Mouse (Mus musculus) embryonic facial prominence, embryonic 14.5 days (tissue): Measurements from ENCODE around the gene C130032M10Rik. TPM values are rescaled to one million over a fixed set of nuclear protein-coding genes. Genes with fewer than 3 reads are reported as not detected.

Source experiments
- ATAC-seq: fragments of 200-750 bp; cut with Nextera tagmentation; 2 replicates; pipeline ENCODE4 v1.8.0; 2017; ENCODE audit warnings: low read depth, moderate number of reproducible peaks, moderate TSS enrichment
- DNase-seq: peaks from one replicate; pipeline ENCODE4 v3.0.0-alpha.2; 2015; ENCODE audit warnings: low spot score
- H3K27ac ChIP-seq: fragments of 300-500 bp; sonication (generic); replicated peaks from 2 replicates; pipeline ENCODE4 v1.5.1; 2014; ENCODE audit warnings: low read depth, mild to moderate bottlenecking, low read length, moderate library complexity
- H3K27me3 ChIP-seq: fragments of 300-500 bp; sonication (generic); replicated peaks from 2 replicates; pipeline ENCODE4 v1.6.1; 2014; ENCODE audit warnings: low read length; ENCODE audit not compliant: control insufficient read depth, insufficient read depth
- H3K36me3 ChIP-seq: fragments of 300-500 bp; sonication (generic); 2 replicates; pipeline ENCODE4 v1.6.1; 2014; ENCODE audit warnings: low read length, mixed read lengths; ENCODE audit not compliant: control insufficient read depth, insufficient read depth
- H3K4me1 ChIP-seq: fragments of 300-500 bp; sonication (generic); 2 replicates; pipeline ENCODE4 v1.6.1; 2014; ENCODE audit warnings: antibody characterized with exemption, low read length; ENCODE audit not compliant: control insufficient read depth, insufficient read depth
- H3K4me2 ChIP-seq: fragments of 300-500 bp; sonication (generic); 2 replicates; pipeline ENCODE4 v1.6.1; 2014; ENCODE audit warnings: low read depth, mild to moderate bottlenecking, low read length, moderate library complexity, mixed read lengths
- H3K4me3 ChIP-seq: fragments of 300-500 bp; sonication (generic); 2 replicates; pipeline ENCODE4 v1.5.1; 2014; ENCODE audit warnings: low read depth, mild to moderate bottlenecking, low read length
- H3K9ac ChIP-seq: fragments of 300-500 bp; sonication (generic); 2 replicates; pipeline ENCODE4 v1.6.1; 2014; ENCODE audit warnings: low read depth, mild to moderate bottlenecking, low read length, moderate library complexity, mixed read lengths
- H3K9me3 ChIP-seq: fragments of 300-500 bp; sonication (generic); 2 replicates; pipeline ENCODE4 v1.6.1; 2016; ENCODE audit warnings: low read length; ENCODE audit not compliant: control insufficient read depth
- WGBS: fragments of 180-500 bp; shearing (Covaris S2); extraction: QIAGEN DNeasy Blood & Tissue Kit; methylation state at CpG from one replicate; pipeline ENCODE4 v1.1.7; 2014; 5-methylcytosine and 5-hydroxymethylcytosine counted together
- polyA plus RNA-seq: library from polyadenylated mRNA; unstranded; fragments of >200 nt; fragmentation: Nextera tagmentation; extraction: Ambion mirVana; gene quantifications from 2 replicates; pipeline ENCODE4 v1.2.1, GENCODE M21; 2014

The C130032M10Rik gene
- polyA plus RNA-seq, 1 experiment from 2014 or later = 1.4 TPM

DNA sequence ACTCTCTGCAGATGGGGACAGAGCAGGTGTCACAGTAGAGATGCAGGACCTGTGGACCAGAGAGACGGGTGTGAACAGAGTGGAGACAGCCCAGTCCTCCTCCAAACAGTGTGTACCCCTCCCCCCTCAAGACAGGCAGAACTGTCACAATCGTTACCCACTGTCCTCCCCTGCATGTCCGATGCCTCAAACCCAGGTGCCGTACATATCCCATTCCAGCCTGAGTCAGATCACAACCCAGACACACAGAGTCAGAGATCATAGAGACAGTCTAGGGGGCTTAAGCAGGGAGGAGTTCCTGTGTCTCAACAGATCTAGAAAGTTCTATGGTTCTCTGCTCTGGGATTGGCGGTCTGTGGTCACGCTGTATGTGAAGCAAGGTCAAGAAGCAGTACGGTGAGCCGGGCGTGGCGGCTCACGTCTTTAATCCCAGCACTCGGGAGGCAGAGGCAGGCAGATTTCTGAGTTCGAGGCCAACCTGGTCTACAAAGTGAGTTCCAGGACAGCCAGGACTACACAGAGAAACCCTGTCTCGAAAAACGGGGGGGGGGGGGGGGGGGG is 9.7 kb downstream of the C130032M10Rik start:
- peaks cover 13% of the 10 kb centered on the region for H3K4me1 ChIP-seq
- ATAC-seq (no peak), DNase-seq (no peak)
- no peaks in the 10 kb centered on the region for H3K36me3 ChIP-seq
- no peak overlapping the region for H3K4me2 ChIP-seq
- H3K27ac ChIP-seq = no peak overlapping the region
- no peaks in the 10 kb centered on the region for H3K27me3 ChIP-seq
- H3K9me3 ChIP-seq = no peaks in the 10 kb centered on the region
- no peak overlapping the region for H3K9ac ChIP-seq
- H3K4me3 ChIP-seq = no peak overlapping the region
- 92% methylated on average over 13 of the region's 15 CpGs for WGBS

DNA sequence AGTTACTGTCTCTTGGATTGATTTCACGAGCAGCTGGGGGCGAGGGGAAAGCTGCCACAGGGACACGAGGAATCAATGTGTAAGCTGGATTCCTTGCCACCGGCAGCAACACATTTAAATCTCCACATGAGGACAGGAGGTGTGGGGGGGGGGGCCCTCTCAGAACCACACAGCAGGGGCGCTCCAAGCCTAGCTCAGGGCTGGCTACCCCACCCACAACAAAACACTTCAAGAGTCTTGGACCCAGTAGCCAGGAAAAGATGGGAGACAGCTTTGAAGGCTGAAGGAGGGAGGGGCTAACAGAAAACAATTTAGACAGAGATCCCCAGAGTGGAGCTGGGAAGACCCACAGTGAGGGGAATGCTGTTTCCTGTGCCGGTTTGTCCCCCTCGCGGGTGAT is 10.4 kb downstream of the C130032M10Rik start:
- DNase-seq (no peak), ATAC-seq (no peak)
- Histone ChIP-seq H3K4me1 (peaks cover 14% of the 10 kb centered on the region), H3K4me2 (peak overlapping the region; percentile 36; the same call in 1 of the 2 replicates), H3K4me3 (no peak overlapping the region), H3K9ac (no peak overlapping the region), H3K27ac (no peak overlapping the region), H3K27me3 (no peaks in the 10 kb centered on the region), H3K9me3 (no peaks in the 10 kb centered on the region), H3K36me3 (no peaks in the 10 kb centered on the region)
- WGBS = 1% methylated on average over 8 of the region's 8 CpGs

- ATAC-seq (no peak), DNase-seq (no peak)
- Histone ChIP-seq H3K36me3 (no peaks in the 10 kb centered on the region), H3K9ac (no peak overlapping the region), H3K9me3 (no peaks in the 10 kb centered on the region), H3K27ac (no peak overlapping the region), H3K4me1 (peaks cover 21% of the 10 kb centered on the region), H3K4me2 (peak overlapping the region; percentile 36), H3K27me3 (no peaks in the 10 kb centered on the region), H3K4me3 (no peak overlapping the region; the same call in 1 of the 2 replicates)
- 18% methylated on average over 6 of the region's 8 CpGs for WGBS
Measured at GRCm38 (mm10) chr9:114526581-114526980, 11.1 kb downstream of the C130032M10Rik start.

GRCm38 (mm10) chr9:114527085-114527484 is 11.6 kb downstream of the C130032M10Rik start:
- Histone ChIP-seq H3K27me3 (no peaks in the 10 kb centered on the region), H3K27ac (no peak overlapping the region), H3K4me3 (peak overlapping the region; percentile 18; the same call in 1 of the 2 replicates), H3K4me1 (peaks cover 22% of the 10 kb centered on the region), H3K9ac (no peak overlapping the region), H3K4me2 (peak overlapping the region; percentile 36), H3K36me3 (no peaks in the 10 kb centered on the region), H3K9me3 (no peaks in the 10 kb centered on the region)
- 7% methylated on average over 16 of the region's 16 CpGs for WGBS
- DNase-seq (peak; percentile 78), ATAC-seq (peak; percentile 36; the same call in 1 of the 2 replicates)

GRCm38 (mm10) chr9:114527992-114528679 is 12.6 kb downstream of the C130032M10Rik start:
- Histone ChIP-seq H3K9me3 (no peaks in the 10 kb centered on the region), H3K36me3 (no peaks in the 10 kb centered on the region), H3K27me3 (no peaks in the 10 kb centered on the region), H3K27ac (peak overlapping the region; percentile 33; the same call in 1 of the 2 replicates), H3K4me2 (peak overlapping the region; percentile 27; the same call in 1 of the 2 replicates), H3K4me3 (no peak overlapping the region), H3K4me1 (peaks cover 22% of the 10 kb centered on the region), H3K9ac (no peak overlapping the region)
- WGBS = 13% methylated on average over 13 of the region's 17 CpGs
- DNase-seq (peak; percentile 77), ATAC-seq (no peak)

DNA sequence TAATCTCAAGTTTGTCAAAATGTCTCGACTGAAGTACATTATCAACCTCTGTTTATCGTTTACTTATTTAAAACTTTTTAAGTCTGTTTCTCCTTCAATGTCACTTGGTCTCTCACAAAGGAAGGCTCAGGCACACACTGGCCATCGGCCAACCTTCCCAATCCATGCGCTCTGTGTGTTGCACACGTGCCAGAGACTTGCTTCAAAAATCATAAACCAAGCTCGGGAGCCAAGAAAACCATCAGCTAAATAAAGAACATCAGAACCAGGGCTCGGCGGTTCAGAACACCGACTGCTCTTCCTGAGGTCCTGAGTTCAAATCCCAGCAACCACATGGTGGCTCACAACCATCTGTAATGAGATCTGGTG is 13.2 kb downstream of the C130032M10Rik start:
- ATAC-seq (no peak), DNase-seq (peak; percentile 70)
- Histone ChIP-seq H3K9me3 (no peaks in the 10 kb centered on the region), H3K27me3 (no peaks in the 10 kb centered on the region), H3K4me3 (no peak overlapping the region), H3K27ac (peak overlapping the region; percentile 33; the same call in 1 of the 2 replicates), H3K4me1 (peaks cover 22% of the 10 kb centered on the region), H3K9ac (no peak overlapping the region), H3K36me3 (no peaks in the 10 kb centered on the region), H3K4me2 (peak overlapping the region; percentile 27; the same call in 1 of the 2 replicates)
- WGBS = 27% methylated on average over 9 of the region's 9 CpGs

DNA sequence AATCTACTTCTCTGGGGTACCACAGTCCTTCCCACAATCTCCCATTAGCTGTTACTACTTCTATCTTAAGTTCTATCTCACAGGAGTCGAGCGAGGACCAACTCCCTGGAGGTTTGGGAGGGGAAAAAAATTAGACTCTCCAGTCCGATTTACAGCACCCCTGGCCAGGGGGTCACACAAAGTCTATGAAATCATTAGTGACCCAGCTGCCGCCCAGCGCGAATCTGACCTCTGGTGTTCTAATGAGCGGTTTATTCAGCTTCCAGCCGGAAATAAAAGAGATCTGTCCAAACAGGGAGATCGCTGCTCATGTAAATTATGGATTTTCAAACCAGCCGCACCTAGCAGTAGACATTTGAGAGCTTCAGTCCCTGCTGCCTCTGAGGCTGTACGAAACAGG is 15.8 kb downstream of the C130032M10Rik start:
- no peak overlapping the region for H3K27ac ChIP-seq
- no peak overlapping the region for H3K9ac ChIP-seq
- no peak for DNase-seq
- 25% methylated on average over 11 of the region's 11 CpGs for WGBS
- H3K27me3 ChIP-seq = no peaks in the 10 kb centered on the region
- no peaks in the 10 kb centered on the region for H3K36me3 ChIP-seq
- H3K4me2 ChIP-seq = no peak overlapping the region
- H3K4me1 ChIP-seq = peaks cover 22% of the 10 kb centered on the region
- no peaks in the 10 kb centered on the region for H3K9me3 ChIP-seq
- no peak for ATAC-seq
- no peak overlapping the region for H3K4me3 ChIP-seq

DNA sequence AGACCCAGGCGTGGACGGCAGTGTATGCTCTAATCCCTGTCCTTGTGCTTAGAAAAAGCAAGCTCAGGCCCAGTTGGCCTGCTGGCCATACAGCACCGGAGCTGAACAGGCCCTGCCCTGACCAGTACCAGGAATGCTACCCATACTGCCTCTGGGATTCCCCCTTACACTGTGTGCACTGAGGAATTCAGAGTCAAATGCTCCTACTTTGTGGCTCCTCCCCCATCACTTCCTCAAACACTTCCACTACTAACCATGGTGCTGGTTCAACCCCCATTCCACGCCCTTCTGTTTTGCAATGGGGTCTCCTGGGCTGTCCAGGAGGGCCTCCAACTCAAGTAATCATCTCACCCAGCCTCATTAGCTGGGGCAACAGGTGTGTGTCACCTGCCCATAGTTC is 18.4 kb downstream of the C130032M10Rik start:
- 0 out of 2 replicates have a peak, but pooled peaks have one; percentile 33 for ATAC-seq
- no peak overlapping the region for H3K4me3 ChIP-seq
- no peak for DNase-seq
- no peak overlapping the region for H3K9ac ChIP-seq
- no peak overlapping the region for H3K4me2 ChIP-seq
- no peaks in the 10 kb centered on the region for H3K9me3 ChIP-seq
- 71% methylated on average over 4 of the region's 4 CpGs for WGBS
- H3K4me1 ChIP-seq = peaks cover 9% of the 10 kb centered on the region
- no peaks in the 10 kb centered on the region for H3K36me3 ChIP-seq
- no peaks in the 10 kb centered on the region for H3K27me3 ChIP-seq
- no peak overlapping the region for H3K27ac ChIP-seq
